Mouse (Mus musculus) cerebellum, postnatal 36 days (tissue): ENCODE measurements around the gene Gm42669.

ENCODE experiments used
- DNase-seq, 2 experiments: peaks; one replicate each; pipeline ENCODE4 v3.0.0; 2021 to 2022; ENCODE audit warnings: mixed read lengths in 2 of 2

The Gm42669 gene

GRCm38 (mm10) chr5:107521897-107522296 lies 14.5 kb downstream of the Gm42669 start:
- no peak for DNase-seq

GRCm38 (mm10) chr5:107524281-107524680 lies 16.9 kb downstream of the Gm42669 start:
- no peak for DNase-seq

- DNase-seq: no peak
These were observed 21.4 kb downstream of the Gm42669 start for GRCm38 (mm10) chr5:107528856-107529255.

- DNase-seq: no peak
These were observed 26.2 kb downstream of the Gm42669 start for GRCm38 (mm10) chr5:107533590-107533989.

GRCm38 (mm10) chr5:107534581-107534980 lies 27.2 kb downstream of the Gm42669 start, which contains the start of gene 1700028K03Rik:
1700028K03Rik (plus strand) TSS chr5:107534709.
- DNase-seq: no peak

GRCm38 (mm10) chr5:107541696-107542095 lies 34.3 kb downstream of the Gm42669 start:
- no peak for DNase-seq

GRCm38 (mm10) chr5:107545927-107546326 lies 38.5 kb downstream of the Gm42669 start:
- no peak for DNase-seq

GRCm38 (mm10) chr5:107547955-107548354 lies 40.5 kb downstream of the Gm42669 start:
- no peak for DNase-seq

GRCm38 (mm10) chr5:107548444-107548843 lies 41.0 kb downstream of the Gm42669 start:
- no peak for DNase-seq

GRCm38 (mm10) chr5:107554336-107554735 lies 46.9 kb downstream of the Gm42669 start:
- no peak for DNase-seq

- no peak for DNase-seq
These were observed 49.5 kb downstream of the Gm42669 start for GRCm38 (mm10) chr5:107556969-107557368.

GRCm38 (mm10) chr5:107569148-107569547 lies 61.7 kb downstream of the Gm42669 start:
- DNase-seq: no peak

- peak; percentile 87 for DNase-seq
These were observed 90.1 kb downstream of the Gm42669 start, which contains the start of the genes Rpap2 and Glmn for GRCm38 (mm10) chr5:107597301-107598077. Rpap2 (plus strand) TSS chr5:107597373. Glmn (minus strand) TSS chr5:107597888.

- no peak for DNase-seq
These were observed 91.0 kb downstream of the Gm42669 start for GRCm38 (mm10) chr5:107598380-107598779.

GRCm38 (mm10) chr5:107611224-107611623 lies 103.8 kb downstream of the Gm42669 start:
- peak; percentile 62 to 66 for DNase-seq

- no peak for DNase-seq
These were observed 110.6 kb downstream of the Gm42669 start for GRCm38 (mm10) chr5:107617986-107618385.

GRCm38 (mm10) chr5:107621327-107621726 lies 113.9 kb downstream of the Gm42669 start:
- DNase-seq: no peak
